8 mouse cellular contexts compared by ENCODE assay signal in genomic region chr11:117497256-117498136, GRCm38 (mm10). TPM values are rescaled to one million over a fixed set of nuclear protein-coding genes. Genes with fewer than 3 reads are reported as not detected.
DNase-seq lines count a peak whose midpoint lies in the region; ATAC-seq lines count a peak whose summit lies in the region.

No protein-coding gene starts in this region.

- H3K4me3 ChIP-seq in forebrain, embryonic 13.5 days: peak overlapping the region; percentile 5; the same call in 1 of the 2 replicates

- H3K36me3 ChIP-seq in forebrain, embryonic 13.5 days (ENCODE audit: poor library complexity, severe bottlenecking): no peaks in the 10 kb centered on the region

- peak; percentile 88 for DNase-seq in embryo, embryonic 11 days
- DNase-seq in heart, postnatal 14 days: peak; percentile 68 to 69
- peak; percentile 81 for DNase-seq in kidney, postnatal 10 days
- DNase-seq in lung, postnatal 25 days (ENCODE audit: low spot score): peak; percentile 59
- DNase-seq in right cerebral cortex, postnatal 4 days: peak; percentile 42
- DNase-seq in urinary bladder, adult 2 months (ENCODE audit: low spot score): no peak
- DNase-seq in ovary, adult 18-20 months (ENCODE audit: low spot score): no peak

- intact Hi-C loops in heart, postnatal 14 days (cut with DNase I): loop anchor here (2.0 kb wide), 1 partner anchor 13 kb away; no protein-coding TSS in a partner anchor

- H3K27me3 ChIP-seq in forebrain, embryonic 13.5 days: peaks cover 14% of the 10 kb centered on the region; the same call in 1 of the 2 replicates

- H3K27ac ChIP-seq in forebrain, embryonic 13.5 days: peak overlapping the region; percentile 91

- WGBS in forebrain, embryonic 13.5 days: 5% methylated on average over 16 of the region's 16 CpGs

- ATAC-seq in forebrain, embryonic 13.5 days: peak; percentile 96

- H3K4me1 ChIP-seq in forebrain, embryonic 13.5 days: peaks cover 58% of the 10 kb centered on the region

- H3K4me2 ChIP-seq in forebrain, embryonic 13.5 days: peak overlapping the region; percentile 41

- peak overlapping the region; percentile 50 for H3K9ac ChIP-seq in forebrain, embryonic 13.5 days

- no peaks in the 10 kb centered on the region for H3K9me3 ChIP-seq in forebrain, embryonic 13.5 days (replicated peaks)

RNA-seq across cellular contexts. Expression of gene Gm11733, which starts 13.3 kb away (rescaled TPM):
- 0.08 TPM in 1 of 2 replicates, not detected in the other for polyA plus RNA-seq in forebrain, embryonic 13.5 days (2015; fragmentation: Nextera tagmentation; extraction: Ambion mirVana)
- total RNA-seq in heart, postnatal 14 days (2021): not detected
- polyA plus RNA-seq in urinary bladder, adult 2 months (2012; rRNA removed): 0.04 TPM in 2 replicates

Comparison
In these comparisons a context has a peak if more than half of its experiments do, and no peak if none do; other contexts are left out.
1. DNase-seq: peak in embryo, embryonic 11 days (single experiment), heart, postnatal 14 days (2 of 2), kidney, postnatal 10 days (single experiment), lung, postnatal 25 days (single experiment) and right cerebral cortex, postnatal 4 days (single experiment); none in urinary bladder, adult 2 months (single experiment) and ovary, adult 18-20 months (single experiment).